Mouse (Mus musculus) midbrain, embryonic 16.5 days (tissue): ENCODE measurements around the gene Crybg3. TPM values are rescaled to one million over a fixed set of nuclear protein-coding genes. Genes with fewer than 3 reads are reported as not detected.

Experiments
- polyA plus RNA-seq: library from polyadenylated mRNA; unstranded; fragments of >200 nt; fragmentation: Nextera tagmentation; extraction: Ambion mirVana; gene quantifications from 2 replicates; pipeline ENCODE4 v1.2.1, GENCODE M21; 2015

Gene Crybg3
- polyA plus RNA-seq, 1 experiment from 2014 or later = 2.7 TPM

Other genes starting within 250 kb of the Crybg3 start
- not detected in 2 replicates for gene Olfr209, start 237.0 kb downstream of the Crybg3 start, polyA plus RNA-seq
- gene Gabrr3, start 193.6 kb downstream of the Crybg3 start, polyA plus RNA-seq = not detected in 2 replicates
- gene Riox2, start 129.2 kb downstream of the Crybg3 start, polyA plus RNA-seq = 15.7 and 16.0 TPM in 2 replicates
- 58.4 and 67.7 TPM in 2 replicates for gene Arl6, start 38.4 kb upstream of the Crybg3 start, polyA plus RNA-seq